Mouse (Mus musculus) embryonic facial prominence, embryonic 14.5 days (tissue): Measurements from ENCODE around the gene Gm20388. TPM values are rescaled to one million over a fixed set of nuclear protein-coding genes. Genes with fewer than 3 reads are reported as not detected.

Experiments used
- ATAC-seq: fragments of 200-750 bp; cut with Nextera tagmentation; 2 replicates; pipeline ENCODE4 v1.8.0; 2017; ENCODE audit warnings: low read depth, moderate number of reproducible peaks, moderate TSS enrichment
- DNase-seq: peaks from one replicate; pipeline ENCODE4 v3.0.0-alpha.2; 2015; ENCODE audit warnings: low spot score
- H3K27ac ChIP-seq: fragments of 300-500 bp; sonication (generic); replicated peaks from 2 replicates; pipeline ENCODE4 v1.5.1; 2014; ENCODE audit warnings: low read depth, mild to moderate bottlenecking, low read length, moderate library complexity
- H3K27me3 ChIP-seq: fragments of 300-500 bp; sonication (generic); replicated peaks from 2 replicates; pipeline ENCODE4 v1.6.1; 2014; ENCODE audit warnings: low read length; ENCODE audit not compliant: control insufficient read depth, insufficient read depth
- H3K36me3 ChIP-seq: fragments of 300-500 bp; sonication (generic); 2 replicates; pipeline ENCODE4 v1.6.1; 2014; ENCODE audit warnings: low read length, mixed read lengths; ENCODE audit not compliant: control insufficient read depth, insufficient read depth
- H3K4me1 ChIP-seq: fragments of 300-500 bp; sonication (generic); 2 replicates; pipeline ENCODE4 v1.6.1; 2014; ENCODE audit warnings: antibody characterized with exemption, low read length; ENCODE audit not compliant: control insufficient read depth, insufficient read depth
- H3K4me2 ChIP-seq: fragments of 300-500 bp; sonication (generic); 2 replicates; pipeline ENCODE4 v1.6.1; 2014; ENCODE audit warnings: low read depth, mild to moderate bottlenecking, low read length, moderate library complexity, mixed read lengths
- H3K4me3 ChIP-seq: fragments of 300-500 bp; sonication (generic); 2 replicates; pipeline ENCODE4 v1.5.1; 2014; ENCODE audit warnings: low read depth, mild to moderate bottlenecking, low read length
- H3K9ac ChIP-seq: fragments of 300-500 bp; sonication (generic); 2 replicates; pipeline ENCODE4 v1.6.1; 2014; ENCODE audit warnings: low read depth, mild to moderate bottlenecking, low read length, moderate library complexity, mixed read lengths
- H3K9me3 ChIP-seq: fragments of 300-500 bp; sonication (generic); 2 replicates; pipeline ENCODE4 v1.6.1; 2016; ENCODE audit warnings: low read length; ENCODE audit not compliant: control insufficient read depth
- whole genome bisulfite sequencing: fragments of 180-500 bp; shearing (Covaris S2); extraction: QIAGEN DNeasy Blood & Tissue Kit; methylation state at CpG from one replicate; pipeline ENCODE4 v1.1.7; 2014; 5-methylcytosine and 5-hydroxymethylcytosine counted together
- polyA plus RNA-seq: library from polyadenylated mRNA; unstranded; fragments of >200 nt; fragmentation: Nextera tagmentation; extraction: Ambion mirVana; gene quantifications from 2 replicates; pipeline ENCODE4 v1.2.1, GENCODE M21; 2014

Gene Gm20388
- polyA plus RNA-seq, 1 experiment from 2014 or later: not detected

GRCm38 (mm10) chr8:121731060-121731459, 1820.4 kb downstream of the Gm20388 start:
- ATAC-seq: no peak
- Histone ChIP-seq H3K36me3 (no peaks in the 10 kb centered on the region), H3K4me2 (peak overlapping the region; percentile 85)

GRCm38 (mm10) chr8:121731471-121732333, 1821.1 kb downstream of the Gm20388 start:
- Histone ChIP-seq H3K4me1 (no peaks in the 10 kb centered on the region), H3K27ac (no peak overlapping the region), H3K9me3 (no peaks in the 10 kb centered on the region), H3K4me3 (peak overlapping the region; percentile 48), H3K27me3 (peaks cover 66% of the 10 kb centered on the region), H3K9ac (no peak overlapping the region), H3K36me3 (no peaks in the 10 kb centered on the region), H3K4me2 (peak overlapping the region; percentile 85; the same call in 1 of the 2 replicates)
- DNase-seq (peak; percentile 5), ATAC-seq (peak; percentile 28; the same call in 1 of the 2 replicates)
- WGBS: 6% methylated on average over 23 of the region's 26 CpGs

More at GRCm38 (mm10) chr8:121731060-121731459, 1820.4 kb downstream of the Gm20388 start:
- Histone ChIP-seq H3K9me3 (no peaks in the 10 kb centered on the region), H3K4me1 (no peaks in the 10 kb centered on the region), H3K9ac (no peak overlapping the region), H3K27ac (no peak overlapping the region), H3K4me3 (peak overlapping the region; percentile 48), H3K27me3 (peaks cover 66% of the 10 kb centered on the region)
- no peak for DNase-seq
- 4% methylated on average over 10 of the region's 11 CpGs for WGBS

- H3K4me3 ChIP-seq: no peak overlapping the region
- no peak for DNase-seq
- WGBS: 53% methylated on average over 4 of the region's 4 CpGs
Measured at GRCm38 (mm10) chr8:121732334-121732665, 1821.7 kb downstream of the Gm20388 start.

GRCm38 (mm10) chr8:121734262-121734661, 1823.6 kb downstream of the Gm20388 start:
- H3K36me3 ChIP-seq: no peaks in the 10 kb centered on the region

More at GRCm38 (mm10) chr8:121732334-121732665, 1821.7 kb downstream of the Gm20388 start:
- no peaks in the 10 kb centered on the region for H3K9me3 ChIP-seq
- 0 out of 2 replicates have a peak, but pooled peaks have one; percentile 17 for ATAC-seq
- no peaks in the 10 kb centered on the region for H3K4me1 ChIP-seq
- H3K9ac ChIP-seq: no peak overlapping the region
- peak overlapping the region; percentile 85; the same call in 1 of the 2 replicates for H3K4me2 ChIP-seq
- H3K27me3 ChIP-seq: peaks cover 64% of the 10 kb centered on the region
- no peaks in the 10 kb centered on the region for H3K36me3 ChIP-seq
- H3K27ac ChIP-seq: no peak overlapping the region

GRCm38 (mm10) chr8:121736236-121736635, 1825.6 kb downstream of the Gm20388 start:
- Histone ChIP-seq H3K4me1 (no peaks in the 10 kb centered on the region), H3K9ac (no peak overlapping the region), H3K4me2 (no peak overlapping the region), H3K4me3 (no peak overlapping the region), H3K27ac (no peak overlapping the region), H3K9me3 (no peaks in the 10 kb centered on the region), H3K36me3 (no peaks in the 10 kb centered on the region), H3K27me3 (peaks cover 27% of the 10 kb centered on the region)
- 17% methylated on average over 7 of the region's 7 CpGs for WGBS
- DNase-seq (peak; percentile 88), ATAC-seq (no peak)

More at GRCm38 (mm10) chr8:121734262-121734661, 1823.6 kb downstream of the Gm20388 start:
- no peak for ATAC-seq
- Histone ChIP-seq H3K4me2 (no peak overlapping the region), H3K27ac (no peak overlapping the region), H3K9me3 (no peaks in the 10 kb centered on the region), H3K27me3 (peaks cover 44% of the 10 kb centered on the region), H3K4me1 (no peaks in the 10 kb centered on the region), H3K9ac (no peak overlapping the region), H3K4me3 (no peak overlapping the region)
- DNase-seq: no peak
- WGBS: 88% methylated on average over 16 of the region's 16 CpGs

GRCm38 (mm10) chr8:121740721-121741120, 1830.1 kb downstream of the Gm20388 start:
- H3K9ac ChIP-seq: no peak overlapping the region
- WGBS: 90% methylated on average over 10 of the region's 10 CpGs
- H3K4me3 ChIP-seq: no peak overlapping the region
- DNase-seq (no peak), ATAC-seq (no peak)
- H3K27ac ChIP-seq: no peak overlapping the region
- no peaks in the 10 kb centered on the region for H3K9me3 ChIP-seq
- no peaks in the 10 kb centered on the region for H3K27me3 ChIP-seq
- no peaks in the 10 kb centered on the region for H3K4me1 ChIP-seq
- no peaks in the 10 kb centered on the region for H3K36me3 ChIP-seq
- no peak overlapping the region for H3K4me2 ChIP-seq

GRCm38 (mm10) chr8:121749501-121749900, 1838.9 kb downstream of the Gm20388 start:
- Histone ChIP-seq H3K27ac (no peak overlapping the region), H3K36me3 (no peaks in the 10 kb centered on the region), H3K4me3 (no peak overlapping the region), H3K9me3 (peaks cover 11% of the 10 kb centered on the region; the same call in 1 of the 2 replicates), H3K27me3 (0 out of 2 replicates have a peak, but pooled peaks cover 9% of the 10 kb centered on the region), H3K4me2 (no peak overlapping the region), H3K4me1 (no peaks in the 10 kb centered on the region), H3K9ac (no peak overlapping the region)
- DNase-seq (no peak), ATAC-seq (no peak)
- WGBS: 78% methylated on average over 9 of the region's 9 CpGs

- no peak for ATAC-seq
- H3K27me3 ChIP-seq: 0 out of 2 replicates have a peak, but pooled peaks cover 9% of the 10 kb centered on the region
- H3K9ac ChIP-seq: no peak overlapping the region
- peaks cover 11% of the 10 kb centered on the region; the same call in 1 of the 2 replicates for H3K9me3 ChIP-seq
- H3K36me3 ChIP-seq: no peaks in the 10 kb centered on the region
- no peak overlapping the region for H3K4me2 ChIP-seq
- H3K27ac ChIP-seq: no peak overlapping the region
- no peak for DNase-seq
- H3K4me3 ChIP-seq: no peak overlapping the region
- no peaks in the 10 kb centered on the region for H3K4me1 ChIP-seq
- WGBS: 39% methylated on average over 3 of the region's 3 CpGs
Measured at GRCm38 (mm10) chr8:121750512-121750911, 1839.9 kb downstream of the Gm20388 start.
